Mouse (Mus musculus) c-Kit-negative CD71-positive TER-119-positive erythroid progenitor cells, embryonic 14.5 days (primary cell): ENCODE measurements around the gene Mmp14.

Experiments
- DNase-seq: peaks from one replicate; pipeline ENCODE4 v3.0.0-alpha.2; 2013; ENCODE audit warnings: low read depth, low spot score

The Mmp14 gene

DNA sequence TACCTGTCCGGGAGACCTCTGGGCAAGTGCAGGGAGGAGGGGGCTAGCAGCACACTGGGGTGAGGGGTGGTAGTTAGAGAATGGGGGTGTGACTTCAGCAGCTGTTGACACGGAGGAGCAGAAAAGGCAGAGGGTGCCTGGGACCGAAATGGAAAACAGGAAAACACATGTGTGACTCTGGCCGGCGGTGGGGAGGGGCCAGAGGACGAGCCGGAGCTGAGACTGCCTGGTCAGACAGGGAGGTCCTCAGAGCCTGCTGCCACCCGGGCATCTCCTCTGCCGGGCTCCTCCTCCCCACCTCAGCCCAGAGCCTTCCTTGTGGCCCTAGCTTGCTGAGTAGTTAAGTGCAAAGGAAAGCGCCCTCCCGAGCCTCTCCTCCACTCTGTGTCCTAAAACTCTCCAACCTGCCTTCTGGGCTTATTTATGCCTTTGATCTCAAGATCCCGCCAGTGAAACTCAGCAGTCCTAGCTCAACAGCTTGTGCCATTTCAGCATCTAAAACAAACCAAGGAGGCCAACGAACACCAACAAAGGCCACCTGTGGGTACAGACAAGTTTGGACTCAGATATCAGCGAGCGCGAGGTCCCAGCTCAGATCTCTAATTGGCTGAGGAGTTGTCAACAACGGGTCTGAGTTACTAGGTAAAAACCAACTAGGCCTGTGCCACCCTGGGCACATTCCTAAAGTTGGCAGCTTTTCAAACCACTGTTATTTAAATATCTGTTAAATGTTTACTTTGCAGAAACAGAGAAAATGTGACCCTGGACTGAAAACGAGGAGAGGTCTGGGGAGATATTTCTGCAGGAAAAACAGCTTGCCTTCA, 17.3 kb upstream of the Mmp14 start:
- no peak for DNase-seq

DNA sequence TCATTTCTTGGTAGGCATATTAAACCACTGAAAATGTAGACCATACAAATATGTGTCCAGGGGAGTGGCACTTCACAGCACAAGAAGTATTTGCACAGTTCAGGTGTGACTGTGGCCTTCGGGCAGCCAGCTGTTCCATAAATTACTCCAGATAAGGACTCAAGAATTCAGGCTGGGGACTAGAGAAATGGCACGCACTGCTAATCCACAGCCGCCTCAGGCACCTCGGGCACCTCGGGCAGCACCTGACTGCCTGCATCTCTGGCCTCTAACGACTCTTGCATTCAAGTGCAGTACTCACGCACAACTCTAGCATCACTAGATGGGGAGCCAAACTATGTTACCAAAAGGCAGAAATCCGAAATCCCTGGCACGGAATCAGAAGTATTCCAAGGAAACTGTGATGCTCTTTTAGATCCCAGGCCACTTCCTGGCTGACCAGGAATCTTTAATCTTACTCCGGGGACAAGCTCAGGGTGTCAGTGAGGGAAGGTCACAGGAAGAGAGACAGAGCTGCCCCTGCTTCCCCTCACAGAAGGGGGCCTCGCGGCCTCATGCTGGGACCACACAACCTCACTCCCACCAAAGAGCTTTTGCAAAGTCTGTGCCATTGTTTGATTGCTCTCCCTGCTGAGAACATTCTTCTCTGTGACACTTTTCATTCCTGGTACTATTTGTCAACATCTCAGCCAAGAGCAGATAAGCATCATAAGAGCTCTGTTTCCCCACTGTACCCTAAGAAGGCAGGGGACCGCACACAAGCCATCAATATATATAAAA, 16.0 kb upstream of the Mmp14 start:
- DNase-seq = no peak

DNA sequence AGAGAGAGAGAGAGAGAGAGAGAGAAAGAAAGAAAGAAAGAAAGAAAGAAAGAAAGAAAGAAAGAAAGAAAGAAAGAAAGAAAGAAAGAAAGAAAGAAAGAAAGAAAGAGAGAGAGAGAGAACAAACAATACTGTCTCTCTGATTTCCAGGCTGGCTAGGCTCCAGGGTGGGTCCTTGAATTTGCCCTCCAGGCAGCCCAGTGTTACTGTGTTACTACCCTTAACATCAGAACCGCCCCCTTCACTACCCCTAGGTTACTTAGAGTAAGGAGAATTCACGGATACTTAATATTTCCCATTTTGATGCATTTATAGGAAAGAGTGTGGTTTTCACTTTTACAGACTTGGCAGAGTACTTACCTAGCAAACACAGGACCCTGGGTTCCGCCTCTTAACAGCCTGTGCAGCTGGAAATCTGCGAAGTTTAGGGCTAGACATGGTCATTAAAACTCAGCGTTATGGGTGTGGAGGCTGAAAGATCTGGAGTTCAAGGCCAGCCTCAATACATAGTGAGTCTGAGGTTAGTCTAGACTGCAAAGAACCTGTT, 15.1 kb upstream of the Mmp14 start:
- no peak for DNase-seq

DNA sequence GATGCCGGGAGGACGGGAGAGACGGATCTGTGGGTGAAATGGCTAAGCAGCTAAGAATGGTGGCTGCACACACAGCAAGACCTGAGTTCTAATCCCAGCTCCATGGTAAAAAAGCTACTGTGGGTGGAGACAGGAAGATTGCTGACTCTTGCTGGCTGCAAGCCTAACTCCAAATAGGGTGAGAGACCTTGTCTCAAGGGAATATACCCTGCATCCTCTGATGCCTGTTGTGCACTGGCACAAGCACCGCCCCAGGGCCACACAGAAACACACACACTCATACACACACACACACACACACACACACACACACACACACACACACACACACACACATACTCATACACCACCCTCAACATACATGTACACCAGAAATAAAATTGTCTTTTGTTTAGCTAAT, 14.6 kb upstream of the Mmp14 start:
- DNase-seq = no peak

DNA sequence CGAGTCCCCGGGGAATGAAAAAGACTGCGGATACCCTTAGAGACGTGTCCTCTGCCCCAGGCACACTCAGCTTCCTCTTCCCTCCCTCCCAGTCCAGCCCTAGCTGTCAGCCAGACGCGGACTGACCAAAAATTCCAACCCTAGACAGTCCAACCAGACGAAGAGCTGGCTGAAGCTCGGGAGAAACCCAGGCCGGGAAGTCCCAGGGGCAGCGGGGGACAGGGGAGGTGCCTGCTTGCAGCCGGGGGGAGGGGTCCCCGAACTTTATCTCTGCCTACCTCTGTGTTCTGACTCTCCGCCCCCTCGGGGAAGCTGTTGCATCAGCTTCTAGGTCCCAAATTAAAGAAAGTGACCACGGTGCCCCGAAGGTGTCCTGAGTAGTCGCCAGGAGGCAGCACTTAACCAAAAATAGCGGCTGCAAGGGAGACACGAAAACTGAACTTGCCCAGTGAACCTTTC, 13.8 kb upstream of the Mmp14 start, which contains the start of gene Slc7a7:
Gene Slc7a7 (minus strand): TSS at position 158 of the 459 bp plus-strand sequence.
- DNase-seq = no peak

DNA sequence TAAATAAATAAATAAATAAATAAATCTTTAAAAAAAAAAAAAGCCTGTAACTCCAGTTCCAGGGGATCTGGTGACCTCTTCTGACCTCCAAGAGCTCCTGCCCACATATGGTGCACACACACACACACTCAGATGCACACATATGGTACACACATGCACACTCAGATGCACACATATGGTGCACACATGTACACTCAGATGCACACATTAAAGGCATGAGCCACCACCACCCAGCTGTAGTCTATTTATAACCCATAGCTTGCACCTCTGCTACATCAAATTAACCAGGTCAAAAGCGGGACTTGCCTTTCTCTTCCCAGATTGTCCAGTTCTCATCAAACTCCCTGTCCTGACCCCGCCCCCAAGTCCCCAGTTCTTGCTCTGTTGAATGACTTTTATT, 10.4 kb upstream of the Mmp14 start:
- DNase-seq = no peak

DNA sequence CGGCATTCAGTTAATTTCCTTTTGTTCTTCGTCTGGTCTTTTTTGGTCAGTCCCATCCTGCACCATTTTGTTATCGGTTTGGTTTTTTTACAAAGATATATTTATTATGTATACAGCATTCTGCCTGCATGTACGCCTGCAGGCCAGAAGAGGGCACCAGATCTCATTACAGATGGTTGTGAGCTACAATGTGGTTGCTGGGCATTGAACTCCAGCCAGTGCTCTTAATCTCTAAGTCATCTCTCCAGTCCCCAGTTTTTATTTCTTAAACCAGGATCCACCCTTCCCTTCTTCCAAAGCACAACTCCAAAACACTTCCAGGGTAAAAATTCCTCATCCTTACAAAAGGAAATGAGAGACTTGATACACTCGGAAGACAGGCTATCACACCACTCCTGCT, 8.0 kb upstream of the Mmp14 start:
- no peak for DNase-seq

DNA sequence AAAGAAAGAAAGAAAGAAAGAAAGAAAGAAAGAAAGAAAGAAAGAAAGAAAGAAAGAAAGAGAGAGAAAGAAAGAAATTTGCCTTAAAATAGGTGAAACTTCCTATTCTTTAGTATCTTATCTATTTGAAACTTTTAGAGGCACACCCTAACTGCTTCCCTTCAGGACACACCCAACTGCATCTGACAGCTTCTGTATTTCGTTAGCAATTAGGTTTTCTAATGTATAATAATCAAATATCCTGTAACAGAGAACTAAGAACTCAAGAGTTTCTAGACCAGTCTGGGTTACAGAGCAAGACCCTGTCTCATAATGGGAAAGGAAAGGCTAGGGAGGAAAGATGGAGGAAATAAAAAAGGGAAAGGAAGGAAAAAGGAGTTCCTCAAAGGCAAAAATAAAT, 6.8 kb upstream of the Mmp14 start:
- DNase-seq = no peak

DNA sequence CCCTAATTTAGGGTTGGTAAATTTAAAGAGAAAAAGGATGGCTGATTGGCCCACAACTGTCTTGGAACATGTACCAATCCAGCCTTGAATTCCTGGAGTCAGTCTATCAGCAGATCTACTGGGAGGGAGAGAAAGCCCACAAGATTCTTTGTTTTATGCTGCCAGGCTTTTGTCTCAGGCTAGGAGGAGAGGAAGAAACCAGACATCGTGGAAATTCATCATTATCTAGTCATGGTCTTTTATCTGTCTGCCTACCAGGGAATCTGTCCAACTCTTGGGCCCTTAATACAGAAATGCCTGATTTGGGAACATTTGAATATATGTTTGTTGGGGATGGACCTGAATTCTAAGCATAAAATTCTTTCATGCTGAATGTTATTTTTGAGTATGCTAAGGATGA, 5.9 kb upstream of the Mmp14 start:
- DNase-seq = no peak

DNA sequence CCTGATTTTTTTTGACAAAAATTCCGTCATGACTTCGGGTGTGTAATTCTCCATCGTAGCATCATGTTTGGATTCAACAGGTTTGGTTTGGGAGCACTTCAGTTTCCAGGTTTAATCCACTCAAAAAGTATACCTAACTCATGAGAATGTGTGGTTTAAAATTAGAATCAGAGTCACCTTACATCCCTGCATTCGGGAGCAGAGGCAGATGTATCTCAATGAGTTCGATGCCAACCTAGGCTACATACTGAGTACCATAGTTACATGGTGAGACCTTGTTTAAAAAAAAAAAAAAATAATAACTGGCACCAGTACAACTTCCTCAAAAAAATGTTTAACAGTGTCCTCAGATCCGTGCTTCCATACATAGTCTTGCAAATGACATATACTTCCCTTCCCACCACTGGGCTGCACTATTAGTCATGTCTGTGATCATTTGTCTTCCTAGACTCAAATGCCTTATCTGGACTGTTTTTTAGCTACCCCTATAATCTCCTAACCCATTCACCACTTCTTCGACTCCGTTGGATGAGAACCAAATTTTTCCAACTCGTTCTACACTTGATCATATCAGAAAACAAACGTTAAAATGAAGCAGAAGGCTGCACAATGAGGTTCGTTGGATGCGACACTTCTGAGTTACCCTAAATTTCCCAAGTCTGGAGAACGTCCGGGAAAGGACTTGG, 5.3 kb upstream of the Mmp14 start:
- DNase-seq = no peak

DNA sequence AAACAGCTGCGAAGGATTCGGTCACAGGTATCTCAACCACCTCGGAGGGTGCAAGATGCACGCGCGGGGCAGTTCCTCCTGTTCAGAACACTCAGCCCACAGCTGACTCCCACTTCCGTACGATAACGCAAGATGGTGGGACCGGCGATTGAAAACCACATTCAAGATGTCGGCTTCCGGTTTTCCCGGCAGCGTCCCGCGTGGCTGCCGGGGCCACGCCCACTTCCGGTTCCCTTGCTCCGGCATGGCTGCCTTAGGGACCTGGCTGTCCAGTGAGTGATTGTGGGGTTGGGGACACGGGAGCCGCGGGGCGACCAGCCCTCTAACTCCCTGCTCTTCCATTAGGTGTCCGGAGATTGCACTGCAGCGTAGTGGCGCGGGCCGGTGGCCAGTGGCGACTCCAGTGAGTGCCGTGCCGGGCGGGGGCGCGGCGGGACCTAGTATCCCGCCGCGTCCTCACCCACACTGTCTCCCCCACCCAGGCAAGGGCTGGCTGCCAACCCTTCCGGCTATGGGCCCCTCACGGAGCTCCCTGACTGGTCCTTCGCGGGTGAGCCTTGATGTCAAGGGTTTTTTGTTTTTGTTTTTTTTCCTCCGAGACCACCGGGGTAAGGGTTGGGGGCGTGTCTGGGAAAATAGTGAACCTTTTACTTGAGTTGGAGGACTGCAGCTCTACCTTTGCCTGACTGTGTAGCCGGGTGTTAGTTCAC, 4.6 kb upstream of the Mmp14 start, which contains the start of gene Mrpl52:
Gene Mrpl52 (plus strand): TSS at position 221 of the 710 bp plus-strand sequence.
- DNase-seq = peak; percentile 81

DNA sequence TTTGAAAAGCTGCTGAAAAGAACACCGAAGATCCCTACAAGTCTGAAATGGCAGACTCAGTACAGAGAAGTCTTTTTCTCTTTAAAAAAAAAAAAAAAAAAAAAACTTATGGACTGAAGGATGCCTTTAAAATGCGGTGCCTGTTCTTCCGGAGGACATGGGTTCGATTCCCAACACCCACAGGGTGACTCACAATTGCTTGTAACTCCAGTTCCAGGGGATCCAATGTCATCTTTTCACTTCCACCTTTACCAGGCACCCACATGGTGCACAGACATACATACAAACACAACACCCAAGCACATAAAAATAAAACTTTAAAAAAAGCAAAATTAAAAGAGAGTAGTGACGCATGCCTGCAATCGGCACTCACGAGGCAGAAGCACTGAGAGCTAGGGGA, 3.7 kb upstream of the Mmp14 start:
- DNase-seq = no peak

DNA sequence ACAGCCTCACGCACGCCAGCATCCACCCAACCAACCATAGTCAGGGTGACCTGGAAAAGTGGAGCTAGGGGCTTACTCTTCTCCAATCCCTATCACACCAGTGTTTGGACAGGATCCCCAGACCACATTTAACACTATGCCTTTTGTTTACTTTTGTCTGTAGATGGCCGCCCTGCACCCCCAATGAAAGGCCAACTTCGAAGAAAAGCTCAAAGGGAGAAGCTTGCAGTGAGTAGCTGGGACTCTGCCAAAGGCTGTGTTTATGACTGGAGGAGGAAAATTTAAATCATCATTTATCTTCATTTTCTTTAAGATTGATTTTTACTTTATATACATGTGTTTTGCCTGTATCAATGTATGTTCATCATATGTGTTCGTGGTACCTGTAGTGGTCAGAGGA, 3.0 kb upstream of the Mmp14 start:
- no peak for DNase-seq

DNA sequence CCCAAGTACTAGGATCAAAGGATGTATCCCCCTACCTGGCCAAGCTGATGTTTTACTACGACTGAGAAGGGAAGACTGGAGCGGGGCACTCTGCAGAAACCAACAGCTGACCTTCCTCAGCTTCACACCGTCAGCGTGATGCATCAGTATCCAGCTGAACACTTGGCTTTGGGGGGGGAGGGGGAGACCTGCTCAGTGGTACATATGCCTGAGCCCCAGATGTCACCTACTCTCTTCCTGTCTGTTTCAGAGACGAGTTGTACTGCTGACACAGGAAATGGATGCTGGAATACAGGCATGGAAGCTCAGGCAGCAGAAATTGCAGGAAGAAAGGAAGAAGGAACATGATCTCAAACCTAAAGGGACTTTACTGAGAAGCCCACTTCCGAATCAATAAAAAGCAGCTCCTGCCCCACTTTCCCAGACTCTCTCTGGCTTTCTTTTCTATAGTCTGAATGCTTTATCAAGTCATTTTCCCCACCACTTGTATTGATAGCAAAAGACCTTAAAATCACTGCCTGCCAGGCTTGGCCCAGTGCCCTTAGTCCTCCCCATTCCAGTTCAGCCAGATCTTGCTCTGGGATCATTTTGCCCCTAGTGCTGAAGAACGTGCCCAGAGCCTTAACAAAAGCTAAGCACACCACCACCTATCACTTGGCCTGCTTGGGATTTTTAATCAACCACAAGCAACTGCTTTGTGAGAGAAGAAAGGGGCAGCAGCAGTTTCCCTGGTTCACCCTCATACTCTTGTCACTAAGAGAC, 1.9 kb upstream of the Mmp14 start:
- DNase-seq = no peak

DNA sequence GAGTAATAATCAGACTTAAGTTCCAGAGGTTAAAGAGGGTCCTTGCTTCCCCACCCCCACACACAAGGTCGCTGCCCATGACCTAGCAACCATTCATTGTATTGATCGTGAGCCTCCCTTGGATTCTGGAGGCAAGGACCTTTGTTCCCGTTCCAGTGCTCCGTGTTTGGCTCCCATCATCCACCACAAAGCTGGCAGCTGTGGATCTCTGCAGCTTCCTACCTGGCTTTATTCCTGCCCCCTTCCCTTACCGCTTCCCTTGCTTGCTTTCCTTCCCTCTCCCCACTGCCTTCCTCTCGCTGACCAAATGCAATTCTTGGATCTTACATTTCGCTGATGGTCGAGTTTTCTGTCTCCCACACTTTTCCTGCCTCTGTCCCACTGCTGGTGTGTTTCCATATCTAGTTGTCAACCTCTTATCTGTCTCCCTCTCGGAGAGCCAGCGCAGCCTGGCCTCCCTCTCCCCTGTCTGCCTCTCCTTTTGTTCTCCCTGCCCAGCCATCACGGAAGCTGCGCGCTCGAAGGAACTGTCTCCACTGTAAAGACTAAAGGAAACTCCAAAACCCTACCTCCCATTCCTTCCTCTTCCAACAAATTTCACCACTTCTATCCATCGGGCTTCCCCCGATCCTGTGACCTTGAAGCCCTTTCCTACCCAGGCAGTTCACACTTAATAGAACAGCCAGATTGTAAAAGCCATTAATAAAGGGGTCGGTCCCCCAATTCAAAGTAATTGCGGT, 836 bp upstream of the Mmp14 start:
- DNase-seq = no peak

DNA sequence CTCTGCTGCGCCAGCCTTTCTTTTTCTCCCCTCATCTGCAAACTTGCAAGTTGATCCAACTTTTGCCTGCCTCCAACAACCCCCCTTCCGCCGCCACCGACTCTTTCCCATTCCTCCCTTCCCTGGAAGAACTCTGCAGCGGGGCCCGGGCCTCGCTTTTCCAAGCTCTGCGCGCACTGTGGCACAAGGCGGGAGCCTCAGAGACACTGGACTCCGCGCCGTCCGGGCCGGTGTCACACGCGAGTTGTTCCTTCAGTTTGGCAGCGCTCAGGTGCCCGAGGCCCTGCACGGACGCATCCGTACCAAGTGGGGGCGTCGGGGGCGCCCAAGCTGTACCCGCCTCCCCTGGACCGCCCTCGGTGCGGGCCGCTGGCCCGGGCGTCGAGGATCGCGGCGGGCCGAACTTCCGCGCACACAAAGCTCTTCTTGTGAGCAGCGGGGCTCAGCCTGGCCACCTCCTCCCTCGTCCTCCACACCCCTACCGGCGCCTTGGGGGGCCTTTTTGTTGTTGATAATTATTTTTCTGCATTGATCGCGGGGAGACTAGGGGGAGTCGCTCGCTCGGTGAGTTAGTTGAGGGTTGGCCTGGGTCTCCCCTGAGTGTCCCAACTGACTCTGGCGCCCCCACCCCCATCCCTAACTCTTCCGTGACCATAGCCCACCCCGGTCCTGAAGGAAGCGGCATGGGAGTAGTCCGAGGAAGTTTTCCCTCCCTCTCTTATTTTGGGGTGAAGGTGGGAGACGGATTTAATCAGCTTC, 845 bp downstream of the Mmp14 start:
- DNase-seq = no peak

DNA sequence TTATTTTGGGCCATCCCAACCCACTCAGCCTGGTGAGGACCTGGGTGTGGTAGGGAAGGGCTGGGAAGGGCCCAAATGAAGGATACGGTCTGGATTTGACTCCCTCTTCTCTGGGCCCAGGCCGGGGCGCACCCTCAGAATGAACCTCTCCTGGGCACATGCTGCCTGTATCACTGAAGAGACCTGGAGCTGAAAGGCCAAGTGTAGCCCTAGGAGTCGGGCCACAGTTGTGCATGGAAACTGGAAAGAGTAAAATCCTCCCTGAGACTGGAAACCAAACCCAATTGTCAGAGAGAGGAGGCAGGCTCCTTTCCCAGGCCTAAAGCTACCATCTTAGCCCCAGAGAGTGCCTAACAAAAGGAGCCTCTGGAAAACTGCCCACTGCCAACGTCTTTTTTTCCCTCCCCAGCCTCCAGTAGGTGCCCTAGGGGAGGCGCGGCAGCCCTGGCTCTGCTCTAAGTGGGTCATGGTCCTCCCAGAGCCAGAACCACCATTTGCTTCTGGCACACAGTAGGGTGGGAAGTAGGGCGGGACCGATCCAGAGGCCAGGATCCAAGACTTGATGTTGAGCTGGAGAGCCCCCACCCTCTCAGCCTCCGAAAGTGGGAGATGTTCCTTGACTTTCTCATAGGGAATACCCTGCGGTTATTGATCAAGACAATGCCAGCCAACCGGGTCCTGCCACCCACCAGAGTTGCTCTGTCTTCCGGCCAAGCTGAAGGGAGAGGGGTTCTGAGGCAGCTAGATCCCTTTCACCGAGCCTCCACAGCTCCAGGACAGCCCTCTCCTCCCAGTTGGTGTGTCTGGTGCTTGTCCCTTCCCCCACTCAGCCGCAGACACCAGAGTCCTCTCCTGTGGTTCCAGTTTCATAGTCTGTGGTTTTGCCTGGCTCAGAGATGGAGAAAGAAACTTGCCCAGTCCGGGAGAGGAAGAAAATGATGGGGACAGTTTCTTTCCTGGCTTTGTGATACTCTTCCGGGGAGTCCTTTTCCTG, 1.7 kb downstream of the Mmp14 start:
- no peak for DNase-seq
